Mouse (Mus musculus) embryonic facial prominence, embryonic 11.5 days (tissue): ENCODE data around the gene Vmn2r102. TPM values are rescaled to one million over a fixed set of nuclear protein-coding genes. Genes with fewer than 3 reads are reported as not detected.

Experiments
- ATAC-seq: fragments of 200-750 bp; cut with Nextera tagmentation; replicated peaks from 2 replicates; pipeline ENCODE4 v1.8.0; 2017; ENCODE audit warnings: low read depth; ENCODE audit not compliant: insufficient number of reproducible peaks, low FRiP score, low TSS enrichment
- DNase-seq: peaks from one replicate; pipeline ENCODE4 v3.0.0-alpha.2; 2015; ENCODE audit warnings: low spot score
- H3K27ac ChIP-seq: fragments of 300-500 bp; sonication (generic); replicated peaks from 2 replicates; pipeline ENCODE4 v1.5.1; 2014; ENCODE audit warnings: mild to moderate bottlenecking, low read depth, low read length, control low read depth
- H3K27me3 ChIP-seq: fragments of 300-500 bp; sonication (generic); 2 replicates; pipeline ENCODE4 v1.6.1; 2014; ENCODE audit warnings: mild to moderate bottlenecking, low read length, moderate library complexity, mixed read lengths; ENCODE audit not compliant: control insufficient read depth, insufficient read depth
- H3K36me3 ChIP-seq: fragments of 300-500 bp; sonication (generic); replicated peaks from 2 replicates; pipeline ENCODE4 v1.6.1; 2014; ENCODE audit warnings: low read depth, mild to moderate bottlenecking, low read length, moderate library complexity, mixed read lengths; ENCODE audit not compliant: control insufficient read depth, insufficient read depth
- H3K4me1 ChIP-seq: fragments of 300-500 bp; sonication (generic); 2 replicates; pipeline ENCODE4 v1.6.1; 2014; ENCODE audit warnings: low read length, mixed read lengths; ENCODE audit not compliant: control insufficient read depth, insufficient read depth
- H3K4me2 ChIP-seq: fragments of 300-500 bp; sonication (generic); 2 replicates; pipeline ENCODE4 v1.6.1; 2014; ENCODE audit warnings: low read depth, mild to moderate bottlenecking, control low read depth, low read length, moderate library complexity
- H3K4me3 ChIP-seq: fragments of 300-500 bp; sonication (generic); 2 replicates; pipeline ENCODE4 v1.5.1; 2014; ENCODE audit warnings: low read depth, low read length, control low read depth
- H3K9ac ChIP-seq: fragments of 300-500 bp; sonication (generic); replicated peaks from 2 replicates; pipeline ENCODE4 v1.6.1; 2014; ENCODE audit warnings: mild to moderate bottlenecking, control low read depth, low read length
- H3K9me3 ChIP-seq: fragments of 300-500 bp; sonication (generic); replicated peaks from 2 replicates; pipeline ENCODE4 v1.6.1; 2016; ENCODE audit warnings: mild to moderate bottlenecking, low read length, inconsistent platforms, mixed read lengths; ENCODE audit not compliant: control insufficient read depth
- WGBS: fragments of 180-500 bp; shearing (Covaris S2); extraction: QIAGEN DNeasy Blood & Tissue Kit; methylation state at CpG from one replicate; pipeline ENCODE4 v1.1.7; 2014; 5-methylcytosine and 5-hydroxymethylcytosine counted together
- polyA plus RNA-seq: library from polyadenylated mRNA; unstranded; fragments of >200 nt; fragmentation: Nextera tagmentation; extraction: Ambion mirVana; gene quantifications from 2 replicates; pipeline ENCODE4 v1.2.1, GENCODE M21; 2014

Gene Vmn2r102
- not detected in 2 replicates for polyA plus RNA-seq

DNA sequence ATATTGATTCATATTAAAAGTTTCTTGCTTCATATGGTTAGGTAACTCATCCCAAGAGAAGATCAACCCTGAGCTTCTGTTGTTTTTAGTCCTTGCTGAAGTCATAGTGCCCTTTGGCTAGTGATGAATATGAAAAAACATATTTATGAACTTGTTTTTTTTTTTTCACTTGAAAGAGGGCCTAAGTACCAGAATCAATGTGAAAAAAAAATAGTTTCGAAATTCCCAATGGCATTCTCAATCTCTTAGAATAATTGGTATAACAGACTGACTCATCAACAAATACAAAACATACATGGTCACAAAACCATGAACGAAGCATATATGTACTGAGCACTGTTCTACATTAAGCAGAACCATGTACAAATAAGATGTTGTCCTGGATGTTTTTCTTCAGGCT, at the start of gene Vmn2r102:
Gene Vmn2r102 (plus strand): TSS at position 301 of the 400 bp plus-strand sequence.
- no peak within 1 kb of the TSS for H3K4me3 ChIP-seq
- H3K36me3 ChIP-seq, result no peaks in the 10 kb centered on the region
- H3K27ac ChIP-seq, result no peak within 1 kb of the TSS
- no peaks in the 10 kb centered on the region for H3K9me3 ChIP-seq
- ATAC-seq, result no peak
- H3K4me1 ChIP-seq, result no peaks in the 10 kb centered on the region
- H3K27me3 ChIP-seq, result no peaks in the 10 kb centered on the region
- H3K9ac ChIP-seq, result no peak within 1 kb of the TSS
- no peak within 1 kb of the TSS for H3K4me2 ChIP-seq
- WGBS, result 71% methylated on average over 2 of the region's 2 CpGs
- DNase-seq, result no peak

DNA sequence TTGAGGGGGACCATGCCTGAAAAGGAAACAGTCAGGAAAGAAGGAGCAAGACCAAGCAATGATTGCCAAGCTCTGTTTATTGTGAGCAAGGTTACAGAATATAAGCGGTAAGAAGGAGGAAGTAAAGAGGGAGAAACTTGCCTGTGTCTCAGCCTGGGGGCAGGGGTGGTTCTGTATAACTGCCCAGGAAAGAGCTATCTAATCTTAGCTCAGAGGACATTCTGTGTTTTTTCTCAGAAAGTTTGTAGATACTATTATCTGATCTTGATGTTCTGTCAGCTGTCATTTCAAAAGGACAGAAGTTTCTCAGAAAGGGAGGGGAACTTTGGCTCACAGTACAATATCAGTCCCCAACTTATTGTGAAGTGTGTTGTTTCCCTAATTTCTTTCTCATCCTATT, 30.8 kb upstream of the Vmn2r102 start:
- no peak overlapping the region for H3K4me3 ChIP-seq
- 100% methylated on average over 1 of the region's 1 CpGs for WGBS
- no peaks in the 10 kb centered on the region for H3K4me1 ChIP-seq
- ATAC-seq (no peak), DNase-seq (no peak)
- no peak overlapping the region for H3K27ac ChIP-seq
- H3K36me3 ChIP-seq, result no peaks in the 10 kb centered on the region
- H3K27me3 ChIP-seq, result no peaks in the 10 kb centered on the region
- no peaks in the 10 kb centered on the region; the same call in none of the 2 replicates for H3K9me3 ChIP-seq
- H3K9ac ChIP-seq, result no peak overlapping the region
- H3K4me2 ChIP-seq, result no peak overlapping the region

DNA sequence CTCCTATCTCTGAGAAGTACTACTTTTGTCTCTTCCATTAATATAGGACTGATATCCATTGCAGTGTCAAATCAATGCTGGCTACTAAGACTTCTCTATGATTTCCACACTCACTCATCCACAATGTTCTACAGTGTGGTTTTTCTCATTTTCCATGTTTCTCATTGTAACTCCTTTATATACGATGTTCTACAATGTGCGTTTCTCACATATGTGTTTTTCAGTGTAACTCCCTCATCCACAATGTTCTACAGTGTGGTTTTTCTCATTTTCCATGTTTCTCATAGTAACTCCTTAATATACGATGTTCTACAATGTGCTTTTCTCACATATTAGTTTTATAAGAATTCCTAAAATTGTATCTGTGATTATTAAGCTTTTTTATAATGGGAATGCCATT, 1.7 kb upstream of the Vmn2r102 start:
- WGBS, result 75% methylated on average over 3 of the region's 3 CpGs

DNA sequence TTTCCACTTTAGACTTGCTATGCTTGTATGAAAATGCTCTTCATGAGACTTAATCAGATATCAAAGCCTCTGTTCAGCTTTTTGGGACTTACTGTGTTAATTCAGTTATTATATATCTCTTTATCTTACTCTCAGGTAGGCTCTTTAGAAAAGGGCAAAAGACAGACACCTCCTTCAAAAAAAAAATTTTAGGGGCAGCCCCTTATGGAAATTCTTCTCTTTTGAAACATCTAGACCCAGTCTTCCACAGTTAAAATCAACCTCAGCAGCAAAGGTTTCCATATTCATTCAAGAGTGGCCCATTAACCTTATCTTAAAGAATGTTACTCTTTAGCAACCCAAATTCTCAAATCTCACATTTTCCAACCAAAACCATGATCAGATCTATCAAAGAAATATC, 31.9 kb downstream of the Vmn2r102 start:
- no peaks in the 10 kb centered on the region for H3K4me1 ChIP-seq

More for the DNA sequence above, 1.7 kb upstream of the Vmn2r102 start:
- ATAC-seq (no peak), DNase-seq (no peak)
- Histone ChIP-seq H3K27me3 (no peaks in the 10 kb centered on the region), H3K4me3 (no peak overlapping the region), H3K4me2 (no peak overlapping the region), H3K9me3 (no peaks in the 10 kb centered on the region), H3K4me1 (no peaks in the 10 kb centered on the region), H3K9ac (no peak overlapping the region), H3K27ac (no peak overlapping the region), H3K36me3 (no peaks in the 10 kb centered on the region)

More for the DNA sequence above, 31.9 kb downstream of the Vmn2r102 start:
- no peak for ATAC-seq
- Histone ChIP-seq H3K36me3 (no peaks in the 10 kb centered on the region), H3K4me3 (no peak overlapping the region), H3K9ac (no peak overlapping the region), H3K27ac (no peak overlapping the region), H3K9me3 (no peaks in the 10 kb centered on the region), H3K4me2 (no peak overlapping the region), H3K27me3 (no peaks in the 10 kb centered on the region)
- DNase-seq, result no peak

Other genes starting within 250 kb of the Vmn2r102 start
- gene Vmn2r100, start 155.6 kb upstream of the Vmn2r102 start, polyA plus RNA-seq, result not detected in 2 replicates
- gene Vmn2r101, start 83.1 kb upstream of the Vmn2r102 start, polyA plus RNA-seq, result not detected in 2 replicates
- not detected in 2 replicates for gene Vmn2r103, start 113.0 kb downstream of the Vmn2r102 start, polyA plus RNA-seq